Mouse (Mus musculus): ENCODE results near the gene Sgpl1. TPM values are rescaled to one million over a fixed set of nuclear protein-coding genes. Genes with fewer than 3 reads are reported as not detected.

The Sgpl1 gene
- polyA plus RNA-seq, 1 experiment from 2014 or later = 110 TPM

- Histone ChIP-seq H3K4me2 (ENCODE audit: low read depth, low read length) (no peak overlapping the region), H3K36me3 (ENCODE audit: control insufficient read depth, insufficient read depth, low read length) (no peaks in the 10 kb centered on the region), H3K4me3 (ENCODE audit: low read length) (no peak overlapping the region), H3K27ac (ENCODE audit: low read length) (no peak overlapping the region), H3K4me1 (ENCODE audit: control insufficient read depth, insufficient read depth, low read length) (peaks cover 20% of the 10 kb centered on the region), H3K27me3 (replicated peaks; ENCODE audit: control insufficient read depth, insufficient read depth, low read length) (no peaks in the 10 kb centered on the region), H3K9me3 (ENCODE audit: control insufficient read depth, low read length) (no peaks in the 10 kb centered on the region), H3K9ac (ENCODE audit: low read depth, low read length) (no peak overlapping the region)
- 82% methylated on average over 10 of the region's 10 CpGs for WGBS
- no peak for ATAC-seq
These were observed 84.1 kb downstream of the Sgpl1 start for GRCm38 (mm10) chr10:61063271-61063864.

- Histone ChIP-seq H3K4me3 (ENCODE audit: low read length) (no peak overlapping the region), H3K9me3 (ENCODE audit: control insufficient read depth, low read length) (peaks cover 3% of the 10 kb centered on the region; the same call in 1 of the 2 replicates), H3K4me2 (ENCODE audit: low read depth, low read length) (no peak overlapping the region), H3K9ac (ENCODE audit: low read depth, low read length) (no peak overlapping the region), H3K27me3 (replicated peaks; ENCODE audit: control insufficient read depth, insufficient read depth, low read length) (no peaks in the 10 kb centered on the region), H3K36me3 (ENCODE audit: control insufficient read depth, insufficient read depth, low read length) (no peaks in the 10 kb centered on the region), H3K4me1 (ENCODE audit: control insufficient read depth, insufficient read depth, low read length) (peaks cover 10% of the 10 kb centered on the region), H3K27ac (ENCODE audit: low read length) (no peak overlapping the region)
- 27% methylated on average over 6 of the region's 6 CpGs for WGBS
- peak; percentile 70 for ATAC-seq
These were observed 87.9 kb downstream of the Sgpl1 start for GRCm38 (mm10) chr10:61059543-61060110.

DNA sequence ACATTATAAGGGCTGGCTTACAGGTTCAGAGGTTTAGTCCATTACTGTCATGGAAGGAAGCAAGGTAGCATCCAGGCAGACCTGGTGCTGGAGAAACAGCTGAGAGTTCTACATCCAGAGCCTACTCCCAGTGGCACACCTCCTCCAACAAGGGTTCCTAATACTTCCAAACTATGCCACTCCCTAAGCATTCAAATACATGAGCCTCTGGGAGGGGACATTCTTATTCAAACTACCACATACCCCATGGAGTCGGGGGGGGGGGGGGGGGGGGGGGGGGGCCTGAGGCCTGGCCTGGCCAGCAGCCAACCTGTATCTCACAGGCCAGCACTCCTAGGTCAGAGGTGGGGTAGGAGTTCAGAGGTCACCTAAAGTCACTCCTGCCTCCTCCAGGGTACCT is 88.4 kb downstream of the Sgpl1 start:
- no peak overlapping the region for H3K4me2 ChIP-seq (ENCODE audit: low read depth, low read length)
- peaks cover 3% of the 10 kb centered on the region; the same call in 1 of the 2 replicates for H3K9me3 ChIP-seq (ENCODE audit: control insufficient read depth, low read length)
- H3K4me1 ChIP-seq (ENCODE audit: control insufficient read depth, insufficient read depth, low read length) = peaks cover 10% of the 10 kb centered on the region
- no peaks in the 10 kb centered on the region for H3K27me3 ChIP-seq (replicated peaks; ENCODE audit: control insufficient read depth, insufficient read depth, low read length)
- H3K9ac ChIP-seq (ENCODE audit: low read depth, low read length) = no peak overlapping the region
- WGBS = no CpG with 5 or more reads among the region's 1 CpGs
- ATAC-seq = no peak
- no peaks in the 10 kb centered on the region for H3K36me3 ChIP-seq (ENCODE audit: control insufficient read depth, insufficient read depth, low read length)
- no peak overlapping the region for H3K27ac ChIP-seq (ENCODE audit: low read length)
- H3K4me3 ChIP-seq (ENCODE audit: low read length) = no peak overlapping the region

DNA sequence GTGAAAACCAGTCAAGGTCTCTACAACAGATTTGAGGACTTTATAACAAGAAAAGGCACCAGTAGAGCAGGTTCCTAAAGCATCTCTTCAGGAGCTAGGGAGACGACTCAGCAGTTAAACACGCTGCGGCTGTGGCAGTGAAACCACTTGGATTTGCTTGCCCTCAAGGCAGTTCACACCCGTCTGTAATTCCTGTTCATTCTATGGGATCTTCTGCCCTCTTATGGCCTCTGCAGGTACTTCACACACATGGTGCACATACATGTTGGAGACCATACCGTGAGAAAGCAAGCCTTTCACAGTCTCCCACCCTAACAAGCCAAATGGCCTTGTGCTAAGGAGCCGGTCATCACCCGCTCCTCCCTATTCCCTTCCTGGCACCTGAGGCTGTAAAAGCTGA is 90.8 kb downstream of the Sgpl1 start:
- H3K9ac ChIP-seq (ENCODE audit: low read depth, low read length) = no peak overlapping the region
- WGBS = 95% methylated on average over 7 of the region's 7 CpGs
- no peaks in the 10 kb centered on the region for H3K27me3 ChIP-seq (replicated peaks; ENCODE audit: control insufficient read depth, insufficient read depth, low read length)
- ATAC-seq = no peak
- H3K4me3 ChIP-seq (ENCODE audit: low read length) = no peak overlapping the region
- peaks cover 10% of the 10 kb centered on the region for H3K4me1 ChIP-seq (ENCODE audit: control insufficient read depth, insufficient read depth, low read length)
- no peak overlapping the region for H3K27ac ChIP-seq (ENCODE audit: low read length)
- no peak overlapping the region for H3K4me2 ChIP-seq (ENCODE audit: low read depth, low read length)
- no peaks in the 10 kb centered on the region for H3K36me3 ChIP-seq (ENCODE audit: control insufficient read depth, insufficient read depth, low read length)
- peaks cover 3% of the 10 kb centered on the region; the same call in 1 of the 2 replicates for H3K9me3 ChIP-seq (ENCODE audit: control insufficient read depth, low read length)

GRCm38 (mm10) chr10:61051993-61052613 is 95.4 kb downstream of the Sgpl1 start:
- Histone ChIP-seq H3K36me3 (ENCODE audit: control insufficient read depth, insufficient read depth, low read length) (no peaks in the 10 kb centered on the region), H3K4me2 (ENCODE audit: low read depth, low read length) (no peak overlapping the region), H3K4me1 (ENCODE audit: control insufficient read depth, insufficient read depth, low read length) (no peaks in the 10 kb centered on the region), H3K27ac (ENCODE audit: low read length) (no peak overlapping the region), H3K9me3 (ENCODE audit: control insufficient read depth, low read length) (peaks cover 3% of the 10 kb centered on the region; the same call in 1 of the 2 replicates), H3K9ac (ENCODE audit: low read depth, low read length) (no peak overlapping the region), H3K27me3 (replicated peaks; ENCODE audit: control insufficient read depth, insufficient read depth, low read length) (no peaks in the 10 kb centered on the region), H3K4me3 (ENCODE audit: low read length) (no peak overlapping the region)
- WGBS = 58% methylated on average over 14 of the region's 14 CpGs
- ATAC-seq = 0 out of 2 replicates have a peak, but pooled peaks have one; percentile 38

Small RNAs within 50 kb of the gene (microRNA-seq; reads per million reads assigned to microRNA genes)
- not detected for gene Gm44308

Other genes with a start within 250 kb of the Sgpl1 start
- gene Pcbd1, start 58.4 kb downstream of the Sgpl1 start, polyA plus RNA-seq (2015; fragmentation: Nextera tagmentation; extraction: Ambion mirVana) = 246 and 248 TPM in 2 replicates
- gene Tbata, start 24.3 kb upstream of the Sgpl1 start, polyA plus RNA-seq (2015; fragmentation: Nextera tagmentation; extraction: Ambion mirVana) = not detected in 2 replicates
- gene Adamts14, start 125.7 kb upstream of the Sgpl1 start, polyA plus RNA-seq (2015; fragmentation: Nextera tagmentation; extraction: Ambion mirVana) = 0.75 TPM in 2 replicates
- gene Prf1, start 150.1 kb upstream of the Sgpl1 start, polyA plus RNA-seq (2015; fragmentation: Nextera tagmentation; extraction: Ambion mirVana) = 0.06 TPM in 1 of 2 replicates, not detected in the other
- gene Pald1, start 235.8 kb upstream of the Sgpl1 start, polyA plus RNA-seq (2015; fragmentation: Nextera tagmentation; extraction: Ambion mirVana) = 13.2 and 15.0 TPM in 2 replicates